Mouse (Mus musculus) kidney, postnatal 36 days (tissue): ENCODE data around the gene Izumo1r.

Experiments used
- DNase-seq, 2 experiments: peaks; one replicate each; pipeline ENCODE4 v3.0.0; 2021 to 2022; ENCODE audit warnings: mixed read lengths in 2 of 2

Gene Izumo1r

GRCm38 (mm10) chr9:14903581-14904378 lies at the start of gene Izumo1r:
TSS of gene Izumo1r (minus strand) at chr9:14903949.
- DNase-seq = no peak

- DNase-seq = no peak
These were observed 47.3 kb upstream of the Izumo1r start for GRCm38 (mm10) chr9:14951072-14951471.

- no peak for DNase-seq
These were observed 45.1 kb upstream of the Izumo1r start for GRCm38 (mm10) chr9:14948843-14949242.

- DNase-seq = no peak
These were observed 42.9 kb upstream of the Izumo1r start for GRCm38 (mm10) chr9:14946677-14947076.

GRCm38 (mm10) chr9:14945919-14946318 lies 42.2 kb upstream of the Izumo1r start:
- no peak for DNase-seq

GRCm38 (mm10) chr9:14942143-14942720 lies 38.5 kb upstream of the Izumo1r start:
- DNase-seq = no peak

GRCm38 (mm10) chr9:14939610-14940009 lies 35.9 kb upstream of the Izumo1r start:
- no peak for DNase-seq

GRCm38 (mm10) chr9:14937308-14937707 lies 33.6 kb upstream of the Izumo1r start:
- no peak for DNase-seq

GRCm38 (mm10) chr9:14934851-14935250 lies 31.1 kb upstream of the Izumo1r start:
- DNase-seq = no peak

GRCm38 (mm10) chr9:14931943-14932342 lies 28.2 kb upstream of the Izumo1r start:
- DNase-seq = no peak

- DNase-seq = no peak
These were observed 27.5 kb upstream of the Izumo1r start for GRCm38 (mm10) chr9:14931211-14931610.

GRCm38 (mm10) chr9:14926593-14926992 lies 22.8 kb upstream of the Izumo1r start:
- DNase-seq = no peak

GRCm38 (mm10) chr9:14923625-14924024 lies 19.9 kb upstream of the Izumo1r start:
- no peak for DNase-seq

GRCm38 (mm10) chr9:14921971-14922560 lies 18.3 kb upstream of the Izumo1r start:
- DNase-seq = no peak

- no peak for DNase-seq
These were observed 17.5 kb upstream of the Izumo1r start for GRCm38 (mm10) chr9:14921254-14921653.

- DNase-seq = no peak
These were observed 16.9 kb upstream of the Izumo1r start for GRCm38 (mm10) chr9:14920608-14921007.

- no peak for DNase-seq
These were observed 15.3 kb upstream of the Izumo1r start for GRCm38 (mm10) chr9:14918825-14919668.

GRCm38 (mm10) chr9:14917661-14918060 lies 13.9 kb upstream of the Izumo1r start:
- DNase-seq = no peak

- DNase-seq = no peak
These were observed 8.3 kb upstream of the Izumo1r start for GRCm38 (mm10) chr9:14912037-14912436.

- DNase-seq = no peak
These were observed 6.2 kb upstream of the Izumo1r start for GRCm38 (mm10) chr9:14909981-14910380.

- DNase-seq = no peak
These were observed 4.2 kb upstream of the Izumo1r start for GRCm38 (mm10) chr9:14907816-14908415.

GRCm38 (mm10) chr9:14905956-14906355 lies 2.2 kb upstream of the Izumo1r start:
- no peak for DNase-seq
